Mouse (Mus musculus): Measurements from ENCODE around the gene Ip6k3.

Gene Ip6k3

DNA sequence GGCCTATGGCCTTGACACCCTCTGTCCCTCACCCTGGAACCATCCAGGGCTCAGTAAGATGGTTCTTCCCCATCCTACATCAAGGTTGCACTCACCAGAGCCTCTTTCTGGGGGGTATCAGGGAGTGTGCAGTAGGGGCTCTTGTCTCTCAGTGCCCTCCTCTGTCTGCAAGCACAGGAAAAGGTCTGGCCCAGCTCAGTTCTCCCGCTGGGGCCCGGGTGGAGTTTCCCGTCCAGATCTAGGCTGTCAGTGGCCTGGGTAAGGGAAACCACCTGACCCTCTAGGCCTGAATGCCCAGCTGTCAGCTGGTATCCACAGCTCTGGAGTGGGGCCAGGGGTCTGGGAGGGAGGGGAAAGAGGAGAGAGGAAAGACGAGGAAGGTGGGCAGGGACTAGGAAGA is at the start of gene Ip6k3:
Gene Ip6k3, minus strand, starts transcription at position 251 of the 400 bp plus-strand sequence.
- DNase-seq (ENCODE audit: extremely low read depth, low read depth, low spot score): no peak

DNA sequence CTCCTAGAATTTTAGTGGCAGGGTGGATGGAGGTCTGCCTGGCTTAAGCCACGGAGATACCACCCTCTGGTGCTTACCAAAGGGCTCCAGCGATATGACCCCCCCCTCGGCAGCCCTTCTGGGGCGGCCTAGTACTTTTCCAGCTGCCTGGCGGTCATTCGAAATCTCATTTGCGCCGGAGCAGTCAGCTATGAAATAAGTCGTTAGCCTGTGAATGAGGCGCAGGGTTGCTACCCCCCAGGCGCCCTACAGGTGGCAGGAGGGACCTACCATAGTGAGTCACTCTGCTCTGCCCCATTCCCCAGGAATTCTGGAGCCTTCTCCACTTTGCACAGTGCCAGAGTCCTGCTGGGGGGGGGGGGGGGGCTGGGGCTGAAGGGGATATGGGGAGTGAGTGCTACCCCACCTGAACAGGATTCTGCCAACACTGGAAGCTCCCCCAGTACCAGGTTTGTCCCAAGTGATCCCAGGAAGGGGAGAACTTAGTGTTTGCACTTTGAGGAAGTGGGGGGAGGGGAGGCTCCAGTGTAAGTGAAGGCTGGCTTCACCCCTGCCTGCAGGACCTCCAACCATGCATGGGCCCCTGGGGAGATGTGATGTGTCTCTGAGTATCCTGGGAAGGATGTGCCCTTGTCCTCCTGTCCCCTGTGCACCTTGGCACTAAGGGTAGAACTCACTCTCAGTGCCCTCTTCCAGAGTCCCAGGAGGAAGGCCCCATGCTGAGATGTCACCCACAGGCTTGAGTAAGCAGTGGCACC is 45.4 kb upstream of the Ip6k3 start:
- DNase-seq (ENCODE audit: extremely low read depth, low read depth, low spot score): no peak

DNA sequence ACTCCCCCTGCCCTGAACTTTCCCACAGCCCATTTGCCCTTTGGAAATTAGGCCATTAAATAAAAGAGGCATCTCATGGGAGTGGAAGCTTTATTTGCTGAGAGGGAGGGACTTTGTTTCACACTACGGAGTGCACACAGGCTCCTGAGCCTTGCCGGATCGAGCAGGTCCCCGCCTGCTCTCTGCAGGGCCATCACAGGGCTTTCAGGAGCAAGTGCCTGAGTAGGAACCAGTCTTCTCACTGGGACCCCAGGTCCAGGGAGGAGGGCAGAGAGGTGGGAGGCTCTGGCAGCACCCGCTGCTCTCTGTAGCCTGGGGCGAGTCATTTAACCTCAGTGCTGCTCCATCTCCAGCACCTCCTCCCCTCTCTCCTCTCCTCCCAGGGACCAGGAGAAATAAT is 44.4 kb upstream of the Ip6k3 start:
- DNase-seq (ENCODE audit: extremely low read depth, low read depth, low spot score): no peak

DNA sequence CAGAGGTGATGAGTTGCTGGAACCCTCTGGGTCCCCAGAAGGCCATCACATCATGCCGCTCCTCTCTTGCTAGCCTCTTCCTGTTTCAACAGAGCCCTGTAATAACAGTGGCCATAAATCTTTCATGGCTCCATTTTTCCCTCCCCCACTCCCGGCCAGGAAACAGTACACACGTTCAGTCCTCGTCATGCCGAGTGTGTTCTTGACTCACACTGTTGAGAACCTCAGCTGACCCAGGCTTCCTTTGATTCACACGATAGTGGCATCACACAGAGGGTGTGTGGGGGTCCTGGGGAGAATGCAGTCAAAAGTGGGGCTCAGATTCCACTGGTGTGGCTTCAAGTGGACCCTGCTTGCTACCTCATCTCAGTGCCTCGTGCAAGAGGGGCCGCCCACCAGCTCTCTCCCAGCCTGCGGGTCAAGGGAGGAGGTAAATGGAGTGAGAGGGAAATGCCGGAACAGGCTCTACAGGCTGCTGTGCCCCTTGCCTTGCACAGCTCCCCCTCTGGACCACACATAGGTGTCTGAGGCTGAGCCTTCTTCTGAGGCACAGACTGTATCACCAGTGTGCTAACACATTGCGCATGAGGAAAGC is 39.6 kb upstream of the Ip6k3 start:
- no peak for DNase-seq (ENCODE audit: extremely low read depth, low read depth, low spot score)

DNA sequence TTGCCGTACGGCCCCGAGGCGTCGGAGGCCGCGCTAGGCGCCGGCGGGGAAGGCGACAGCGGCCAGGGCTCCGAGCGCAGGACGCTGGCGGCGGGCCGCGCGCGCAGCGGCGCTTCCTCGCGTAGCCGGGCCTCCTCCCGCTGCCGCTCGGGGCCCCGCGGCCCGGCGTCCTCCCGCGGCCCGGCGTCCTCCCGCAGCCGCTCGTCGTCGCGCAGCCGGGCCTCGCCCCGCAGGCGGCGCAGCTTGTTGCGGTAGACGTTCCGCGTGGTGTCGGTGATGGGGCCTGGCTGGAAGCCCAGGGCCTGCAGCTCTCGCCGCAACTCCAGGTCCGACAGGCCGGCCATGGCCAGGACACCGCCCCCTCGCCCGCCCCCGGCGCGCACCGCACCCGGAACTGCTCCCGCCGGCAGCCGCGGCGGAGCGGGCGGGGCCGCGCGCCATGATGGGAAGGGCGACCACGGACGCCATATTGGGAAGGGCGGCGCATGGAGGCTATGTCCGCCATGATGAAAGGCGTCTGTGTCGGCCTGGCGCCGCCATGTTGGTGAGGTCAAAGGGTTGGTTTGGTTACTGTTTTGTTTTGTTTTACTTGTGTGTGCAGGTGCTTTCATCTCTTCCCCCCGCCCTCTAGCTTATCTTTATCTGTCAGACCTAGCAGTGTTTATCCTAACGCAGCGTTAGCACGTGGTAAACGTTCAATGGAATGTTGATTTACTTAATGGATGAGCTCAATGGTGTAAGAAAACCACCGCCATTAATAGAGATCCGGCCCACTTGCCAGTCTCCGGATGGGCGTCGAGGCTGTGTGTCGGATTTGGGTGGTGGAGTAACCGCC is 36.7 kb upstream of the Ip6k3 start, which contains the start of gene Lemd2:
Gene Lemd2, minus strand, starts transcription at position 395 of the 835 bp plus-strand sequence.
- peak; percentile 23 for DNase-seq (ENCODE audit: extremely low read depth, low read depth, low spot score)

DNA sequence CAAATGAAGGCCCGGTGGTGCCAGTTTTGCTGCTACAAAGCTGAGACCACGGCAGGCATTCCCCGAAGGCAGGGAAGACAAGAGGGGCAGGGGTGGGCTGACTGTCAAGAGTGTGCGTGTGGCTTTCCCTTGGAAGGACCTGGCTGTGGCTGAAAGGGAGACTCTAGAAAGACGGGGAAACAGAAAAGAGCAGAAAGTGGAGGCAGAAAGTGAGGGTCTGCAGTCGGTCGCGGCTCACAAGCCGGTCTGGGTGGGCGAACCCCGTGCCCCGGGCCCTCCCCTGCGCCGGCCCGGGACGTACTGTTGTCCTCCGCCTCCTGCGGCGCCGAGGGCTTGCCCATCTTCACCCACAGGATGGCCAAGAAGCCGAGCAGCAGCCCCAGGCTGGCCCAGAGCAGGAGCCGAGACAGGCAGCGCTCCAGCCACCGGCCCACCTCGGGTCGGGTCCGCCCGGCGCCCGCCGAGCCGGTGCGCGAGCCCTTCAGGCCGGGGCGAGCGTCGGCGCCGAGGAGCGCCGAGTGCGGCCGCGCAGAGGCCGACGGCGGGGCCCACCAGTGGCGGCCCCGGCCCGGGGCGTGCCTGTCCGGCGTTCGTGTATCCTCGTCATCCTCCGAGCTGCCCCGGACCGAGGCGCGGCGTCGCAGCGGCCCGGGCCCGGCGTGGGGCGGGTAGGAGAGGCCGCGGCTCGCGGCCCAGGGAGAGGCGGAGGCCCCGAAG is 35.9 kb upstream of the Ip6k3 start:
- no peak for DNase-seq (ENCODE audit: extremely low read depth, low read depth, low spot score)

DNA sequence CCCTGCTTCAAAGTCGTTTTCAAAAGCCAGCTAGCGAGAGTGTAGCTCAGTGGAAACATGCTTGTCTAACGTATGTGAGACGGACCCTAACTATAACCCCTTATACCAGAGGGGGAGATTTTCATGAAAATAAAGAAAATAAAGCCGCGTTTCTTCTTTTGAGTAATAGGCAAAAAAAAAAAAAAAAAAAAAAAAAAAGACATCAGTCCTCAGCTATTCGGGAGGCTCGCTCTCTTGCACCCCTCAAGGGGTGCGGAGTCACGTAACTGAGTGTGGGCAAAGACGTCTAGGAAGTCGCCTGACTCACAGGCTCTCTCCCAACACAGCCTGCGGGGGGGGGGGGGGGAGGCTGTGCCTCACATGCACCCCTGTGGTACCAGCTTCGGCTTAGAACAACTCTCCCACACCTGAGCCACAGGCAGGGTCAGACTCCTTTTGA is 35.3 kb upstream of the Ip6k3 start:
- DNase-seq (ENCODE audit: extremely low read depth, low read depth, low spot score): no peak

DNA sequence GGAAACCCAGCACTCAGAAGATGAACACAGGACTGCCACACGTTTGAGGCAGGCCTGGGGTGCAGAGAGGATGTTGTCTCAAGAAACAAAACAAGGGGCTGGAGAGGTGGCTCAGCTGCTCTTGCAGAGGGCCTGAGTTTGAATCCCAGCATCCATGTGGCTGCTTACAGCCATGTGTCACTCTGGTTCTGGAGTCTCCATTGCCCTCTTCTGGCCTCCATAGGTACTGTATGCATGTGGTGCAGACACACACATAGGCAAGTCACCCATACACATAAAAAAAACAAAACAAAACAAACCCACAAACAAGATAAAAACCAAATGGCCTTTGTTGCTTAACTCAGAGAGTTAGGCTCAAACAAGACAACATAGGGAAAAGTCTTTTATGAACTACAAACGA is 34.4 kb upstream of the Ip6k3 start:
- DNase-seq (ENCODE audit: extremely low read depth, low read depth, low spot score): no peak

DNA sequence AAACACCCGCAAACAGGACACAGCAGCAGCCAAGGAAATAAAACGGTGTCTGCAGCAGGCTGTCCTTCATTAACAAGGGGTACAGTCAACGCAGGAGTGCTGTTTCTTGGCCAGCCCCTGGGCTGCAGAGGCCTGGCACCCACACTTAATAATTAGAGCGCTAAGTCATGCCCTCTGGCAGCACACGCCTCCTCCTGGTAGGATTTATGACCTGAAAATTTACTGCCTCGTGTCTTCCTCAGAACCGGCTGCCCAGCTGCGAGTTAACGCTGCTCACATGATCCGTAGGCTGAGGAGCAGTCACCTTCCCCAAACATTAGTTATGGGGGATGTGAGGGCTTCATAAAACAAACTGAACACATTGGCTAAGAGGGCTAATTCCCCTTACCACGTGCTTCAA is 33.2 kb upstream of the Ip6k3 start:
- DNase-seq (ENCODE audit: extremely low read depth, low read depth, low spot score): peak; percentile 56

DNA sequence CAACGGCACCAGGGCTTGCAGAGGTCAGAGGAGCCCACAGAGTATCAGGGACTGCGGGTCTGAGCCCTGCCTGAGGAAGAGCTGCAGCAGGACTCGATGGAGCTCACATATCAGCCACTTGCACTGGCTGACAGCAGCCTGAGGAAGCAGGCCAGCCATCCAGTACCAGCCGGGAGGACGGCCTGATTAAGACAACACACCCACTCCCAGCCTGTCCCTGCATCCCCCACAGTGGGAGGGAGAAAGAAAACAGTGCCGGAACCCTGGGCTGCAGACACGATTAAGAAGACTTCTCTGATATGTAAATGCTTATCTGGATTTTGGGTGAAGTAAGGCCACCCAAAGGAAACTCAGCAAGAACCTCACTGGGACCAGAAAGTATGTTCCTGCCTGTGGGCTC is 32.3 kb upstream of the Ip6k3 start:
- no peak for DNase-seq (ENCODE audit: extremely low read depth, low read depth, low spot score)

DNA sequence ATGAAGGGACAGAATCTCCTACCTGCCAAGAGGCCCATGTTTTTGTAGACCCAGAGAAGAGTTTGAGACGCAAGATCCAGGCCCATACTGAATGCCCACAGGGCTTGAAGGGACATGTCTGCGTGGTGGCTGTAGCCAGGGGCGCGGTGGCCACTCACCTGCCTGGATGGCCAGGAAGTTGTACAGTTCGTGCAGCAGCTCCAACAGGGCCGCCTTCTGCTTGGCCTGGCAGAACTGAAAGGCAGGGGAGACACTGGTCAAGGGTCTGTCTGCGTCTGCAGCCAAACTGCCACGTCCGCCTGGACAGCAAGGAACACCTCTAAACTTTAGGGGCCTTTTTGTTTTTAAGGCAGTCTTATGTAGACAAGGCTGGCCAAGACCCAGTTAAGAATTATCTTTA is 31.6 kb upstream of the Ip6k3 start:
- no peak for DNase-seq (ENCODE audit: extremely low read depth, low read depth, low spot score)

DNA sequence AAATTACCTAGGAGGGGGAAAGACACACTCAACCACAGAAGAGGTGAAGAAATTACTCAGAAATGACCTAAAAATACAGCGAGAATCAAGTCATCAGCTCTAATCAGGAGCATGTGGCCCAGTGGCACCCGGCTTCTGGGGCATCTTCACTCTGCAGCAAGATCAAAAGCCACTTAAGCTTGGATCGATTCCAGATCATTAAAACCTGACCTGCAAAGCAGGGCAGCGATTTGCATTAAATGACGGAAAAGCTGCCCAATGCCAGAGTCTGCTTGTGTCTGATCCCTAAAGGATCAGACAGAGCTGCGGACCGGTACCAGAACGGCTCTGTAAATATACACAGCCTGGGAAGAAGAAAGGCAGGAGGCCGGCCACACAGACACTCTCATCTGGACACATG is 28.6 kb upstream of the Ip6k3 start:
- DNase-seq (ENCODE audit: extremely low read depth, low read depth, low spot score): no peak

DNA sequence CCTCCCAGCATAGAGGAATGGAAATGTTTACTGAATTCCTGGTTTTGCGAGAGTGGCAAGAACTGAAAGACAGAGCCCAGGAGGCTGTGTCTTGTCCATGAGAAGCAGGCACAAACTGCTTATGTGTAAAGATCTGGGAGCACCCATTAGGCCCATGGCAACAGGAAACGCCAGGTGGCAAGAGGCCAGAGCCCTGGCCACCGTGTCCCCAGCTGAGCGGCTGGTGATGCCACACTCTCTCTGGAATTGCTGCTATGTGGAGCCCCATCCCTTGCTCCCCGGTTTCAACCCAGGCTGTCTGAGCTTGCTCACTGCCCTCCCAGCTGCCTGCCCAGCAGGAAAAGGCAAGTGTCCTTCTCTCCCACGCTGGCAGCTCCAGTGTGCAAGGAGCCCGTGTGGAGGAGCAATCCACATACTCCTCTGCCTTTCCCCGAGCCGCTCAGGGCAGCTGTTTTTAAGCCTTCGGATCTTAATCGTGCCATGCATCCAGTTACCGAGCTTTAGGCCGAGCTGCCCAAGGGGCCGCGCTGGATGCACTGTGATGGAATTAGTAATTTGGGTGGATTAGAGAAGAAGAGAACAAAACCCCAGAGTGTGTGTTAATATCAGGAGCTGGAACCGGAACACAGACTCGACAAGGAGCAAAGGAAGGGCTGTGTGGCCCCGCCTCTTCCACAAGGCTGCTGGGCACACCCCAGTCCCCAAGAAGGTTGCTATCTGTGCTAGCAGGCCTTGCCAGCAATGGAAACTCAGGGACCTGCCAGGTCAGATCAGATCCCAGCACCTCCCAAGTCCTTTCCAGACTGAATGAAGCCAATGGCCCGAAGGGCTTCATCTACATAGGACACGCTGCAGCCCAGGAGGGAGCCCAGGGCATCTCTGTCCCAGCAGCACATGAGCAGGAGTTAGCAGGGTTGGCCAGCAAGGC is 26.9 kb upstream of the Ip6k3 start:
- no peak for DNase-seq (ENCODE audit: extremely low read depth, low read depth, low spot score)

DNA sequence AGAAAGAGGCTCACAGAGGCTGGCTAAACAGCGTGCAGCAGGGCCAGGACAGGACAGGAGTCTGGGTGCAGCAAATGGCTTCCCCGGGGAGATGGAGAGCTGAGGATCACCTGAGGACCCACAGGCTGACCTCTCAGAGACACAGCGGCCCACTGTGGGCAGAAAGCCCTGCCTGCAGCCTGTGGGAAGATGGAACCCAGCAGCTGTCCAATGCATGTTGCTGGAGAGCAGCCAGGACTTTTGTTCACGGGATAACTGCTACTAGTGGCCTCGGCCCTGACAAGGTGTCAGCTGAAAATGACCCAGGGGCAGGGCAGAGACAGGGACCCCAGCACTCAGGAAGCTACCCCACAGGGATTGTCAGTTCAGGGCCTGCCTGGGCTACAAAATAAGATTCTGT is 24.2 kb upstream of the Ip6k3 start:
- DNase-seq (ENCODE audit: extremely low read depth, low read depth, low spot score): no peak

DNA sequence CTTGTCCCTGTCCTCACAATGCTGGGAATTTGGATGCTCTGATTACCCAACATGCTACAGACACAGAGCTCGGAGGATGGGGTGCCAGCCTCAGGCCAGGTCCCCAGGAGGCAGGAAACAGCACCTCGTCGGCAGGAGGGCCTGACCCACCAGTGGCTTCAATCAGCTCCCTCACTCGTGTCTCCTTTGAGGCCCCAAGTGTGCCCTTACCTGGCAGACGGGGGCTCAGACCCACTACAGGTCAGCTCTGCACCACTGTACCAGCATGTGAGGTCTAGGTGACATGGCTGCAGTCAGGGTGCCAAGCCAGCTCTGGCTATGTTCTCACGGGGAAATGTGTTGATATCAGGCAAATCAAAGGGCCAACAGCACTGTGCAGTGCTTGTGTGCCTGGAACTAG is 23.6 kb upstream of the Ip6k3 start:
- no peak for DNase-seq (ENCODE audit: extremely low read depth, low read depth, low spot score)

DNA sequence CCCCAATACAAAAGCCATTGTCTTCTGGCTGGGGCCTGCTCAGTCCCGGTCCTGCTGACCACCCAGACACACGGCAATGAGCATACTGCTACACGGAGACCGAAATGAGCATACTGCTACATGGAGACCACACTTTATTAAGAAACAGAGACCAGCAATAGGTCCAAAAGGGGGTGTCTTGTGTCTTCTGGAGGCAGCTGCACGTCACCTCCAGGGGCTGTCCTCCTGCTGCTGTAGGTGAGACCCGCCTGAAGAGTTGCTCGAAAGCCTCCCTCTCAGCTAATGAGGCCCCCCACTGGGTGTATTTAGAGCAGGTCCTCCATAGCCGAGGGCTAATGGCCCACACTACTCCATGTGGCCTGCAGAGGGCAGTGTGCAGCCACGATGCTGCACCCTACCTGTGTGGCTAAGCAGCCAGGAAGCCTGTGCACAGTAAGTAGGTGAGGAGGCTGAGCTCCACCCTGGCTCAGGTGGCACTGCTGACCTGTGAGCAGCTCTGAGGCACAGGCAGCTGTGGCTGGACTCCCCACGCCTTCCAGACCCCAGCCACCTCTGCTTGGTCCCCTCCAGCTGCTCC is 22.1 kb upstream of the Ip6k3 start:
- no peak for DNase-seq (ENCODE audit: extremely low read depth, low read depth, low spot score)

DNA sequence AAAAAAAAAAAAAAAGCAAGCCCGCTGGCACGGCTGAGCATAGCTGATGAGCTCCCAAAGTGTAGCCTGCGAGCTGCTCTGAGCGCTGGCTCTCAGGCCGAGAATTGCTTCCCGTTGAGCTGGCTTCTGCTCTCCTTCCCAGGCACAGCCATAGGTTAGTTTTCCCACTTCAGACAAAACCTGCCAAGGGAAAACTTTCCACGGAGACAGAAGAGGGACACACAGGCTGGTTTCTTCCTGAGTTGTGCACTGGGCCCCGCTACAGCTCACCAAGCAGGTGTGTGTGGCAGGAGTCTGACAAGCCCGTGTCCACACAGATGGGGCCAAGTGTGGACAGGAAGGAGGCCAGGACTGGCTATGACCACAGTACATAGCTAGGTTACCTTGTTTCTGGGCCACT is 21.3 kb upstream of the Ip6k3 start:
- DNase-seq (ENCODE audit: extremely low read depth, low read depth, low spot score): no peak

DNA sequence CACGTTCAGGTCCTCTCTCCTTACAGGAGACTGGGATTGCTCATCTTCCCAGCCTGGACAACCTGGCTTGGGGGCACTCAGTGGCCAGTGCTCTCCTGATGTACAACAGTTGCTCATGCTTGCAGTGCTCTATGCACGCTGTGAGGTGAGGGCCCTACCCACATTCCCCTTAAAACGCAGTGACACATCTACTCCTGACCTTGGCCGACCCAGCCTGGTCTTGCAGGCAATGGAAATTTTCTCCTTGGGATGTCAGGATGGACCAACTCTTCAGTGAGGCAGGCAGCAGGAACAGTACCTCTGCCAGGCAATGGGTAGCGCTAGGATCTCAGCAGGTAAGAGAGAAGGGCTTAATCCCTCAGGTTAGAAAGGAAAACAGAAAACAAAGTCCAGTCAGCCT is 19.5 kb upstream of the Ip6k3 start:
- no peak for DNase-seq (ENCODE audit: extremely low read depth, low read depth, low spot score)

DNA sequence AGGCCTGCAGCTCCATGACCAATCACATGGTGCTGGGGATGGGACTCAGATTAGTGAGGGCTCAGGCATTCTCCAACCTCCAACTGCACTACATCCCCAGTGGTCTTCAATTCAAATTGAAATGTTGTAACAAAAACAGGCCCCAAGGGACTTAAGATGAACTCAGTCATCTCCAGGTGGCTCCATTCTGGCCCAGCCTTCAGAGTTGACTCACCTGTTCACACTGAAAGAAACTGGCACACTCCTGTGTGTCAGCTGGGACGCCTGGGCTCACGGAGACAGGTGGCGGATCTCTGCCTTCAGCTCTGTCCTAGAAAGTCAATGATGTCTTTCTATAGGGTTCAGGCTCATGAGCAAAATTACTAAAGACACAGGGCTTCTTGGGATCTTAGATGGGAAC is 18.5 kb upstream of the Ip6k3 start:
- DNase-seq (ENCODE audit: extremely low read depth, low read depth, low spot score): no peak

Measured in fat pad, adult 2 months (tissue).